Mouse (Mus musculus) cerebellum, adult 11-12 months (tissue): Measurements from ENCODE around the gene Fbxl8.

ENCODE experiments used
- DNase-seq: peaks from one replicate; pipeline ENCODE4 v3.0.0; 2022

Gene Fbxl8

GRCm38 (mm10) chr8:105258911-105259720, 5.3 kb upstream of the Fbxl8 start:
- peak; percentile 38 for DNase-seq

GRCm38 (mm10) chr8:105259721-105260320, 4.6 kb upstream of the Fbxl8 start:
- DNase-seq = peak; percentile 65

GRCm38 (mm10) chr8:105260371-105261099, 3.9 kb upstream of the Fbxl8 start:
- DNase-seq = no peak

- DNase-seq = no peak
These were observed 3.0 kb upstream of the Fbxl8 start for GRCm38 (mm10) chr8:105261326-105261980.

GRCm38 (mm10) chr8:105263244-105263912, 1.1 kb upstream of the Fbxl8 start:
- no peak for DNase-seq

- peak; percentile 32 for DNase-seq
These were observed 680 bp downstream of the Fbxl8 start for GRCm38 (mm10) chr8:105265128-105265527.

GRCm38 (mm10) chr8:105266775-105267174, 2.3 kb downstream of the Fbxl8 start:
- peak; percentile 35 for DNase-seq

GRCm38 (mm10) chr8:105268342-105269074, 4.1 kb downstream of the Fbxl8 start:
- peak; percentile 82 for DNase-seq

GRCm38 (mm10) chr8:105269075-105269458, 4.6 kb downstream of the Fbxl8 start:
- DNase-seq = no peak

GRCm38 (mm10) chr8:105269461-105269947, 5.1 kb downstream of the Fbxl8 start, which contains the start of gene Hsf4:
TSS of gene Hsf4 (plus strand) at chr8:105269801.
- DNase-seq = peak; percentile 77

- DNase-seq = peak; percentile 53
These were observed 5.9 kb downstream of the Fbxl8 start for GRCm38 (mm10) chr8:105270101-105270915.

- DNase-seq = peak; percentile 41
These were observed 6.4 kb downstream of the Fbxl8 start for GRCm38 (mm10) chr8:105270916-105271186.

- no peak for DNase-seq
These were observed 10.9 kb downstream of the Fbxl8 start for GRCm38 (mm10) chr8:105275387-105275786.

GRCm38 (mm10) chr8:105275840-105276239, 11.4 kb downstream of the Fbxl8 start, which contains the start of gene Nol3:
TSS of gene Nol3 (plus strand) at chr8:105276140.
- DNase-seq = no peak

GRCm38 (mm10) chr8:105276292-105277120, 12.1 kb downstream of the Fbxl8 start:
- DNase-seq = peak; percentile 46

- DNase-seq = peak; percentile 95
These were observed 14.5 kb downstream of the Fbxl8 start for GRCm38 (mm10) chr8:105278911-105279334.

GRCm38 (mm10) chr8:105280567-105280966, 16.1 kb downstream of the Fbxl8 start:
- no peak for DNase-seq

GRCm38 (mm10) chr8:105281821-105282220, 17.4 kb downstream of the Fbxl8 start:
- DNase-seq = no peak

- no peak for DNase-seq
These were observed 17.8 kb downstream of the Fbxl8 start for GRCm38 (mm10) chr8:105282239-105282638.

- DNase-seq = peak; percentile 77
These were observed 18.6 kb downstream of the Fbxl8 start for GRCm38 (mm10) chr8:105283074-105283473.
